Mouse (Mus musculus): ENCODE measurements at regions not wholly inside any gene's neighbourhood (a gene's known extent, or its start where the extent isn't known, plus 50 kb on each side); places are given as distances from the start of the nearest gene placed in this dataset.
A peak's percentile ranks its signal among the peaks of the same experiment; 100 is the strongest.

- no peak for ATAC-seq (ENCODE audit: insufficient number of reproducible peaks, insufficient read depth, low FRiP score, low TSS enrichment, low read depth)
- no peak overlapping the region for H3K4me2 ChIP-seq
- no peaks in the 10 kb centered on the region for H3K9me3 ChIP-seq
- WGBS, result 27% methylated on average over 12 of the region's 12 CpGs
- no peaks in the 10 kb centered on the region for H3K27me3 ChIP-seq
- no peaks in the 10 kb centered on the region for H3K36me3 ChIP-seq
- no peak overlapping the region for H3K9ac ChIP-seq (replicated peaks)
- peaks cover 28% of the 10 kb centered on the region for H3K4me1 ChIP-seq (replicated peaks)
- no peak overlapping the region for H3K4me3 ChIP-seq (replicated peaks)
- H3K27ac ChIP-seq, result no peak overlapping the region
Measured at GRCm38 (mm10) chr1:57607626-57608422, 166.1 kb upstream of the Spats2l start.

DNA sequence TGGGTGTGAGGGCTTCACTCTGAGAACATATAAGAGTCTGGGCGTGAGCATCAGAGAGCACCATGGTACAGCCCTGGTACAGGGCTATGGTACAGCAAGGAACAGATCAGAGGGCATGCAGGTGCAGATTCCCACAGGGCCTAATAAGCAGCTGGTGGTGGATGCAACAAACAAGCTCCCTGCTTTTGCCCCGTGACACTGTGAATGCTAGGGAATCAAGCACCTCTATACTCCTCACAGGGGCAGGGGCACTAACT is 165.6 kb upstream of the Spats2l start:
- Histone ChIP-seq H3K27ac (no peak overlapping the region), H3K9me3 (no peaks in the 10 kb centered on the region), H3K4me1 (replicated peaks) (peaks cover 28% of the 10 kb centered on the region), H3K4me3 (replicated peaks) (no peak overlapping the region), H3K27me3 (no peaks in the 10 kb centered on the region), H3K4me2 (no peak overlapping the region), H3K9ac (replicated peaks) (no peak overlapping the region), H3K36me3 (no peaks in the 10 kb centered on the region)
- ATAC-seq (ENCODE audit: insufficient number of reproducible peaks, insufficient read depth, low FRiP score, low TSS enrichment, low read depth), result no peak
- 23% methylated on average over 2 of the region's 2 CpGs for WGBS

- H3K9me3 ChIP-seq, result no peaks in the 10 kb centered on the region
- 54% methylated on average over 6 of the region's 6 CpGs for WGBS
- H3K4me3 ChIP-seq (replicated peaks), result no peak overlapping the region
- H3K4me1 ChIP-seq (replicated peaks), result peaks cover 28% of the 10 kb centered on the region
- H3K27ac ChIP-seq, result no peak overlapping the region
- no peaks in the 10 kb centered on the region for H3K27me3 ChIP-seq
- no peaks in the 10 kb centered on the region for H3K36me3 ChIP-seq
- no peak for ATAC-seq (ENCODE audit: insufficient number of reproducible peaks, insufficient read depth, low FRiP score, low TSS enrichment, low read depth)
- no peak overlapping the region for H3K4me2 ChIP-seq
- H3K9ac ChIP-seq (replicated peaks), result no peak overlapping the region
Measured at GRCm38 (mm10) chr1:57609307-57609706, 164.7 kb upstream of the Spats2l start.

GRCm38 (mm10) chr1:57612171-57612570 is 161.8 kb upstream of the Spats2l start:
- no peaks in the 10 kb centered on the region for H3K36me3 ChIP-seq
- WGBS, result 86% methylated on average over 4 of the region's 4 CpGs
- H3K27ac ChIP-seq, result no peak overlapping the region
- peaks cover 14% of the 10 kb centered on the region for H3K4me1 ChIP-seq (replicated peaks)
- H3K4me2 ChIP-seq, result no peak overlapping the region
- H3K9ac ChIP-seq (replicated peaks), result no peak overlapping the region
- H3K9me3 ChIP-seq, result no peaks in the 10 kb centered on the region
- no peak for ATAC-seq (ENCODE audit: insufficient number of reproducible peaks, insufficient read depth, low FRiP score, low TSS enrichment, low read depth)
- H3K4me3 ChIP-seq (replicated peaks), result no peak overlapping the region
- H3K27me3 ChIP-seq, result no peaks in the 10 kb centered on the region

- H3K9ac ChIP-seq (replicated peaks), result no peak overlapping the region
- H3K4me3 ChIP-seq (replicated peaks), result no peak overlapping the region
- H3K9me3 ChIP-seq, result no peaks in the 10 kb centered on the region
- peak overlapping the region; percentile 41 for H3K4me2 ChIP-seq
- no peak for ATAC-seq (ENCODE audit: insufficient number of reproducible peaks, insufficient read depth, low FRiP score, low TSS enrichment, low read depth)
- no peaks in the 10 kb centered on the region for H3K27me3 ChIP-seq
- H3K27ac ChIP-seq, result no peak overlapping the region
- no peaks in the 10 kb centered on the region for H3K36me3 ChIP-seq
- peaks cover 10% of the 10 kb centered on the region; the same call in 1 of the 2 replicates for H3K4me1 ChIP-seq (replicated peaks)
- 26% methylated on average over 16 of the region's 17 CpGs for WGBS
Measured at GRCm38 (mm10) chr1:57612931-57613804, 160.8 kb upstream of the Spats2l start.

DNA sequence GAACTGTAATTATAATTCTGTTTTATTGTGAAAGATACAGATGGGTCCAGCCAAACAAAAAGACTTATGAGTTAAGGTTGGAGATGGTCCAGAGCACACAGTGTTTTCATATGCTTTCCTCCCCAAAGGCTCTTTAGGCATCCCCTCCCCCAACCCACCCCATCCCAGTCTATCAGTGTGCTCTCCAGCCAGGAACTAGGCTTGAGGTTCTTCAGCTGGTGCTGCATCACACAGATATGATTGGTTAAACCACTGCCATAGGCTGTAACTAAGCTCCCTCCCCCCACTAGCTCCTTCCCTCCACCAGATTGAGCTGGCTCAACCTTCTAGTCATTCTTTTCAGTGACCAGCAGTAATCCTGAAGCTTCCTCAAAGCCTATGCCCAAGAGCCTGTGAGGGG is 158.8 kb upstream of the Spats2l start:
- Histone ChIP-seq H3K27me3 (no peaks in the 10 kb centered on the region), H3K4me3 (replicated peaks) (no peak overlapping the region), H3K36me3 (no peaks in the 10 kb centered on the region), H3K9ac (replicated peaks) (no peak overlapping the region), H3K4me2 (no peak overlapping the region), H3K27ac (no peak overlapping the region), H3K9me3 (no peaks in the 10 kb centered on the region), H3K4me1 (replicated peaks) (no peaks in the 10 kb centered on the region; the same call in 1 of the 2 replicates)
- no peak for ATAC-seq (ENCODE audit: insufficient number of reproducible peaks, insufficient read depth, low FRiP score, low TSS enrichment, low read depth)

- no peak overlapping the region for H3K4me3 ChIP-seq (replicated peaks)
- no peaks in the 10 kb centered on the region for H3K27me3 ChIP-seq
- no peak for ATAC-seq (ENCODE audit: insufficient number of reproducible peaks, insufficient read depth, low FRiP score, low TSS enrichment, low read depth)
- no peak overlapping the region for H3K9ac ChIP-seq (replicated peaks)
- H3K4me2 ChIP-seq, result no peak overlapping the region
- H3K4me1 ChIP-seq (replicated peaks), result no peaks in the 10 kb centered on the region; the same call in 1 of the 2 replicates
- no peaks in the 10 kb centered on the region for H3K9me3 ChIP-seq
- no peaks in the 10 kb centered on the region for H3K36me3 ChIP-seq
- no peak overlapping the region for H3K27ac ChIP-seq
- 70% methylated on average over 3 of the region's 3 CpGs for WGBS
Measured at GRCm38 (mm10) chr1:57617316-57617715, 156.6 kb upstream of the Spats2l start.

GRCm38 (mm10) chr1:57622561-57622960 is 151.4 kb upstream of the Spats2l start:
- Histone ChIP-seq H3K27ac (no peak overlapping the region), H3K4me1 (replicated peaks) (no peaks in the 10 kb centered on the region), H3K9ac (replicated peaks) (no peak overlapping the region), H3K4me3 (replicated peaks) (no peak overlapping the region), H3K4me2 (no peak overlapping the region), H3K27me3 (no peaks in the 10 kb centered on the region), H3K9me3 (no peaks in the 10 kb centered on the region), H3K36me3 (no peaks in the 10 kb centered on the region)
- no peak for ATAC-seq (ENCODE audit: insufficient number of reproducible peaks, insufficient read depth, low FRiP score, low TSS enrichment, low read depth)
- 63% methylated on average over 9 of the region's 9 CpGs for WGBS

- H3K36me3 ChIP-seq, result no peaks in the 10 kb centered on the region
- H3K27ac ChIP-seq, result no peak overlapping the region
- no peak overlapping the region for H3K9ac ChIP-seq (replicated peaks)
- no peak overlapping the region for H3K4me2 ChIP-seq
- H3K9me3 ChIP-seq, result no peaks in the 10 kb centered on the region
- peaks cover 5% of the 10 kb centered on the region; the same call in 1 of the 2 replicates for H3K4me1 ChIP-seq (replicated peaks)
- WGBS, result 62% methylated on average over 1 of the region's 1 CpGs
- ATAC-seq (ENCODE audit: insufficient number of reproducible peaks, insufficient read depth, low FRiP score, low TSS enrichment, low read depth), result no peak
- no peaks in the 10 kb centered on the region for H3K27me3 ChIP-seq
- H3K4me3 ChIP-seq (replicated peaks), result no peak overlapping the region
Measured at GRCm38 (mm10) chr1:57633986-57634385, 140.0 kb upstream of the Spats2l start.

DNA sequence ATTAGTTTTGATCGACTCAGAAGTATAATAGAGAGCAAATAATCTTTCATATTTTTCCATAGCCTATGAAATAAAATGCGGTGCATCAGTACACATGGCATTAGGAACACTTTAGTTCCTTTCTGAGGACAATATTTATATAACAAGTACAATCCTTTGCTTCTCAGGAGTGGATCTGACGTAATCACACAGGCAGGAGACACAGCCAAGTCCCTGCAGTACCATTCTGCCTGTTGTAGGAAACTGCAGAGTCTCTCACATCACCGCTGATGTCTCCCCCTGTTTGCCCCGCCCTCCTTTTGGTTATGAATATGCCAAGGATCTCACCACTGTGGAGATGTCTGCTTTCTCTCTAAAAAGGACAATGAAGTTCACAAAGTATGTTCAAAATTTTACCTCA is 131.8 kb upstream of the Spats2l start:
- 89% methylated on average over 5 of the region's 5 CpGs for WGBS
- no peaks in the 10 kb centered on the region for H3K27me3 ChIP-seq
- no peaks in the 10 kb centered on the region for H3K9me3 ChIP-seq
- no peaks in the 10 kb centered on the region for H3K36me3 ChIP-seq
- peaks cover 5% of the 10 kb centered on the region; the same call in 1 of the 2 replicates for H3K4me1 ChIP-seq (replicated peaks)
- no peak for ATAC-seq (ENCODE audit: insufficient number of reproducible peaks, insufficient read depth, low FRiP score, low TSS enrichment, low read depth)
- no peak overlapping the region for H3K4me3 ChIP-seq (replicated peaks)
- H3K9ac ChIP-seq (replicated peaks), result no peak overlapping the region
- no peak overlapping the region for H3K4me2 ChIP-seq
- H3K27ac ChIP-seq, result no peak overlapping the region

GRCm38 (mm10) chr1:57643466-57644097 is 130.4 kb upstream of the Spats2l start:
- Histone ChIP-seq H3K36me3 (no peaks in the 10 kb centered on the region), H3K9ac (replicated peaks) (no peak overlapping the region), H3K27ac (no peak overlapping the region), H3K4me1 (replicated peaks) (peaks cover 3% of the 10 kb centered on the region; the same call in 1 of the 2 replicates), H3K4me3 (replicated peaks) (no peak overlapping the region), H3K4me2 (no peak overlapping the region), H3K27me3 (no peaks in the 10 kb centered on the region), H3K9me3 (no peaks in the 10 kb centered on the region)
- ATAC-seq (ENCODE audit: insufficient number of reproducible peaks, insufficient read depth, low FRiP score, low TSS enrichment, low read depth), result no peak
- 75% methylated on average over 6 of the region's 6 CpGs for WGBS

Measured in limb, embryonic 12.5 days (tissue).